Mouse (Mus musculus) CH12.LX (cell line): ENCODE data around the gene Dnah7a. TPM values are rescaled to one million over a fixed set of nuclear protein-coding genes. Genes with fewer than 3 reads are reported as not detected.
"Not testable (repeated sequence)": the region's sequence is repeated elsewhere in the genome, so short reads cannot be mapped to it uniquely, and the experiment has no call there.

ENCODE experiments used
- DNase-seq: peaks from one replicate; pipeline ENCODE4 v3.0.0-alpha.2; 2013; ENCODE audit errors: extremely low read depth
- H3K27ac ChIP-seq: 2 replicates; pipeline ENCODE4 v1.5.1; 2012; ENCODE audit warnings: low read depth, mild to moderate bottlenecking, control low read depth, moderate library complexity; ENCODE audit not compliant: insufficient read depth
- H3K27me3 ChIP-seq: replicated peaks from 2 replicates; pipeline ENCODE3; 2012; ENCODE audit warnings: inconsistent platforms
- H3K36me3 ChIP-seq, 2 experiments: replicated peaks in 1 of 2; 2 replicates each; pipeline versions ENCODE3 to v1.6.1; 2012; ENCODE audit warnings: inconsistent platforms in 1 of 2, low read length in 1 of 2, mild to moderate bottlenecking in 1 of 2, mixed read lengths in 1 of 2, moderate library complexity in 1 of 2; ENCODE audit not compliant: control insufficient read depth in 1 of 2, insufficient read depth in 1 of 2
- H3K4me1 ChIP-seq, 2 experiments: 2 replicates each; pipeline ENCODE4 v1.6.1; 2012; ENCODE audit warnings: inconsistent platforms in 1 of 2, moderate library complexity in 1 of 2; ENCODE audit not compliant: insufficient read depth in 2 of 2, control insufficient read depth in 1 of 2
- H3K4me2 ChIP-seq: 2 replicates; pipeline ENCODE4 v1.6.1; 2012; ENCODE audit warnings: low read depth, mild to moderate bottlenecking, control low read depth; ENCODE audit not compliant: poor library complexity, insufficient read depth, severe bottlenecking
- H3K4me3 ChIP-seq, 3 experiments: fragments of 150-350 bp in 1 of 3; sonication (generic) in 1 of 3; replicated peaks in 1 of 3; 2 replicates each; pipeline versions ENCODE3 to v1.5.1; 2011 to 2012; ENCODE audit warnings: low read depth in 2 of 3, low read length in 2 of 3, mild to moderate bottlenecking in 2 of 3, moderate library complexity in 2 of 3, control low read depth in 1 of 3, improper control_type of control experiment in 1 of 3, inconsistent platforms in 1 of 3, mixed read lengths in 1 of 3; ENCODE audit not compliant: poor library complexity in 1 of 3
- H3K79me2 ChIP-seq: replicated peaks from 2 replicates; pipeline ENCODE4 v1.6.1; 2012; ENCODE audit warnings: mild to moderate bottlenecking, moderate library complexity; ENCODE audit not compliant: control insufficient read depth, poor library complexity, insufficient read depth, severe bottlenecking; ENCODE audit errors: extremely low read depth
- H3K9ac ChIP-seq: 2 replicates; pipeline ENCODE4 v1.6.1; 2012; ENCODE audit warnings: low read depth, mild to moderate bottlenecking, control low read depth, moderate library complexity; ENCODE audit not compliant: insufficient read depth
- H3K9me3 ChIP-seq: replicated peaks from 2 replicates; pipeline ENCODE3; 2012; ENCODE audit warnings: low read length, inconsistent platforms, mixed read lengths
- CHD2 ChIP-seq: IDR thresholded peaks from 2 replicates; pipeline ENCODE4 v1.6.1; 2011; ENCODE audit warnings: low read length, improper control_type of control experiment
- E2F4 ChIP-seq: IDR thresholded peaks from 2 replicates; pipeline ENCODE4 v1.6.1; 2011; ENCODE audit warnings: low read depth, low read length, improper control_type of control experiment; ENCODE audit not compliant: insufficient replicate concordance
- ETS1 ChIP-seq: conservative IDR thresholded peaks from 2 replicates; pipeline ENCODE4 v1.6.1; 2012; ENCODE audit warnings: low read depth, mild to moderate bottlenecking, inconsistent platforms, low read length, improper control_type of control experiment, moderate library complexity
- HCFC1 ChIP-seq: IDR thresholded peaks from 2 replicates; pipeline ENCODE4 v1.6.1; 2012; ENCODE audit warnings: low read depth, mild to moderate bottlenecking, inconsistent platforms, low read length, improper control_type of control experiment
- KAT2A ChIP-seq: IDR thresholded peaks from 2 replicates; pipeline ENCODE4 v1.6.1; 2012; ENCODE audit warnings: low read length, improper control_type of control experiment, inconsistent platforms; ENCODE audit not compliant: insufficient replicate concordance
- MAZ ChIP-seq: IDR thresholded peaks from 2 replicates; pipeline ENCODE4 v1.6.1; 2012; ENCODE audit warnings: low read depth, mild to moderate bottlenecking, inconsistent platforms, low read length, improper control_type of control experiment, moderate library complexity
- POLR2A ChIP-seq: IDR thresholded peaks from 2 replicates; pipeline ENCODE4 v1.6.1; 2011; ENCODE audit warnings: low read depth, mild to moderate bottlenecking, improper control_type of control experiment, low read length
- POLR2AphosphoS2 ChIP-seq: IDR thresholded peaks from 2 replicates; pipeline ENCODE4 v1.6.1; 2011; ENCODE audit warnings: low read depth, low read length, improper control_type of control experiment
- RAD21 ChIP-seq: IDR thresholded peaks from 2 replicates; pipeline ENCODE4 v1.6.1; 2011; ENCODE audit warnings: low read depth, mild to moderate bottlenecking, low read length, improper control_type of control experiment, moderate library complexity
- TCF12 ChIP-seq: IDR thresholded peaks from 2 replicates; pipeline ENCODE4 v1.6.1; 2014; ENCODE audit warnings: low read depth, mild to moderate bottlenecking, inconsistent platforms, low read length, improper control_type of control experiment
- USF2 ChIP-seq: conservative IDR thresholded peaks from 2 replicates; pipeline ENCODE4 v1.6.1; 2011; ENCODE audit warnings: low read depth, low read length, improper control_type of control experiment
- ZC3H11A ChIP-seq: IDR thresholded peaks from 2 replicates; pipeline ENCODE4 v1.6.1; 2012; ENCODE audit warnings: low read depth, mild to moderate bottlenecking, inconsistent platforms, low read length, improper control_type of control experiment
- ZMIZ1 ChIP-seq: IDR thresholded peaks from 2 replicates; pipeline ENCODE4 v1.6.1; 2012; ENCODE audit warnings: low read depth, mild to moderate bottlenecking, inconsistent platforms, low read length, improper control_type of control experiment
- dilution Hi-C: fragments of 300-500 bp; cut with MboI; formaldehyde crosslinking; loops from 2 replicates; pipeline ENCODE4 v1.14.3; 2020; ENCODE audit warnings: low sequenced_read_pairs; ENCODE audit not compliant: extremely low pct_unique_long_range_greater_than_20kb, extremely low pct_ligation_motif_present
- in situ Hi-C: fragments of 300-500 bp; cut with MboI; formaldehyde crosslinking; loops from 3 replicates; pipeline ENCODE4 v1.14.3; 2019; ENCODE audit warnings: low sequenced_read_pairs, low pct_ligation_motif_present, low pct_unique_long_range_greater_than_20kb, mixed read lengths
- polyA plus RNA-seq: library from polyadenylated mRNA; unstranded; fragments of >175 nt; gene quantifications from 2 replicates; pipeline ENCODE4 v1.2.1, GENCODE M21; 2012; ENCODE audit warnings: low read depth; ENCODE audit not compliant: insufficient read length
- total RNA-seq, 2 experiments: library from RNA; depleted of rRNA; stranded (reverse); fragments of 300-350 nt in 1 of 2; fragments of >200 nt in 1 of 2; gene quantifications; 2 replicates each; pipeline ENCODE4 v1.2.3; 2012 to 2014

Gene Dnah7a
- total and polyA plus RNA-seq, 3 experiments = 0.04 TPM; not detected in 2

DNA sequence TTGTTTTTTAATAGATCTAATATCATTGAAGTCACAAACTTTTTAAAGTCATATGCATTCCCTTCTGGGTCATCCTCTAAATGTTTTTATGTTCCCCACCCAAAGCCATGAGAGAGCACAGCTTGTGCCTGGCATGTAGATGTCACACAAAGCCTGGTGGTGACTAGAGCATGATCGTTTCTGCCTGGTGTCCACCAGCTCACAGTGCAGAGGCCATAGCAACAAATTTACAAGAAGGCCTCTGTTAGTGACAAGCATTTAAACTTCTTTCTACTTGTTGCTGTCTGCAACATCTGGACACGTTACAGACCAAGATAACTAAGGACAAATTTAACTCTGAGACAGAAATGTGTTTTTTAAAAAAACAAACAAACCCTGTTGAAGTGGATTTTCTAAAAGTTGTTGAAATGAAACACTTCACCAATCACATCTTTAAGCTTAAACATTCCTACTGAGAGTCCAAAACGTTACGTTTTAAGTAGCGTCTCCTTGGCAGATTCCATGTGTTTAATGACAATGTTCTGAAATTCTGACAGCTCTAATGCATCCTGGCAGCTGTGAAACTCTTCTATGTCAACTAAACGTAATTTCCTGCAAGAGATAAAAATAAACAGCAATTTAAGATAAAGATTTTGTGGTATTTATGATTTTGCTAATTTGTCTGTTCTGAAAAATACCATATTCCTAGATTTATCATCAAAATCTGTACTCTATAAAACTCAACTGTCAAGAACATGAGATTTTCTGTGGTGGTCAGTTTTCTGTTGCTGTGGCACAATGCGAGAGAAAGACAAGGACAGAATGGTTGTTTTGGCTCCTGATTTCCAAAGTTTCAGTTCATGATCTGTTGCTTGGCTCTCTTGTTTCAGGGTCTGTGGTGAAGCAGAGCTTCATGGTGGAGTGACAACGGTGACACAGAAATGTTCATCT, 66.5 kb downstream of the Dnah7a start:
- H3K79me2 ChIP-seq = no peaks in the 10 kb centered on the region
- no peak overlapping the region for H3K9ac ChIP-seq
- H3K9me3 ChIP-seq = no peaks in the 10 kb centered on the region
- H3K27me3 ChIP-seq = no peaks in the 10 kb centered on the region
- in situ Hi-C loops (no loop called here), dilution Hi-C loops (no loop called here)
- no peak overlapping the region for H3K4me3 ChIP-seq
- H3K36me3 ChIP-seq = no peaks in the 10 kb centered on the region
- H3K4me2 ChIP-seq = no peak overlapping the region
- no peak overlapping the region for H3K27ac ChIP-seq
- no peak for DNase-seq
- TF ChIP-seq USF2 (no peak), E2F4 (no peak), HCFC1 (no peak), TCF12 (no peak), CHD2 (no peak), RAD21 (no peak), ETS1 (no peak), MAZ (no peak), POLR2A (no peak), KAT2A (no peak), ZMIZ1 (no peak), POLR2AphosphoS2 (no peak), ZC3H11A (no peak)
- H3K4me1 ChIP-seq = no peaks in the 10 kb centered on the region

- dilution Hi-C loops, H3K27me3 ChIP-seq, H3K4me1 ChIP-seq, H3K9me3 ChIP-seq, in situ Hi-C loops, H3K9ac ChIP-seq, H3K4me3 ChIP-seq, H3K27ac ChIP-seq, DNase-seq, H3K36me3 ChIP-seq, H3K4me2 ChIP-seq, H3K79me2 ChIP-seq: not testable (repeated sequence)
These were observed 70.9 kb downstream of the Dnah7a start for GRCm38 (mm10) chr1:53635641-53636040.

GRCm38 (mm10) chr1:53632040-53632439, 74.5 kb downstream of the Dnah7a start:
- H3K4me3 ChIP-seq, H3K79me2 ChIP-seq, H3K4me2 ChIP-seq, H3K27ac ChIP-seq, H3K4me1 ChIP-seq, DNase-seq, H3K9ac ChIP-seq, H3K9me3 ChIP-seq, H3K36me3 ChIP-seq, in situ Hi-C loops, dilution Hi-C loops, H3K27me3 ChIP-seq: not testable (repeated sequence)
